Mouse (Mus musculus): ENCODE results near the gene Spag16. TPM values are rescaled to one million over a fixed set of nuclear protein-coding genes. Genes with fewer than 3 reads are reported as not detected.

Spag16 gene
- polyA plus RNA-seq, 1 experiment from 2014 or later = not detected

Other genes starting within 250 kb of the Spag16 start
- 0.59 to 1.1 TPM (median 0.60 TPM) in 3 replicates for gene Ikzf2, start 139.7 kb upstream of the Spag16 start, polyA plus RNA-seq (2018)